Mouse (Mus musculus) mature B cell (primary cell): ENCODE data around the gene 4930562C15Rik.

Experiments used
- in situ Hi-C: fragments of 300-500 bp; cut with MboI; formaldehyde crosslinking; loops from 2 replicates; pipeline ENCODE4 v1.14.3; 2019

The 4930562C15Rik gene

DNA sequence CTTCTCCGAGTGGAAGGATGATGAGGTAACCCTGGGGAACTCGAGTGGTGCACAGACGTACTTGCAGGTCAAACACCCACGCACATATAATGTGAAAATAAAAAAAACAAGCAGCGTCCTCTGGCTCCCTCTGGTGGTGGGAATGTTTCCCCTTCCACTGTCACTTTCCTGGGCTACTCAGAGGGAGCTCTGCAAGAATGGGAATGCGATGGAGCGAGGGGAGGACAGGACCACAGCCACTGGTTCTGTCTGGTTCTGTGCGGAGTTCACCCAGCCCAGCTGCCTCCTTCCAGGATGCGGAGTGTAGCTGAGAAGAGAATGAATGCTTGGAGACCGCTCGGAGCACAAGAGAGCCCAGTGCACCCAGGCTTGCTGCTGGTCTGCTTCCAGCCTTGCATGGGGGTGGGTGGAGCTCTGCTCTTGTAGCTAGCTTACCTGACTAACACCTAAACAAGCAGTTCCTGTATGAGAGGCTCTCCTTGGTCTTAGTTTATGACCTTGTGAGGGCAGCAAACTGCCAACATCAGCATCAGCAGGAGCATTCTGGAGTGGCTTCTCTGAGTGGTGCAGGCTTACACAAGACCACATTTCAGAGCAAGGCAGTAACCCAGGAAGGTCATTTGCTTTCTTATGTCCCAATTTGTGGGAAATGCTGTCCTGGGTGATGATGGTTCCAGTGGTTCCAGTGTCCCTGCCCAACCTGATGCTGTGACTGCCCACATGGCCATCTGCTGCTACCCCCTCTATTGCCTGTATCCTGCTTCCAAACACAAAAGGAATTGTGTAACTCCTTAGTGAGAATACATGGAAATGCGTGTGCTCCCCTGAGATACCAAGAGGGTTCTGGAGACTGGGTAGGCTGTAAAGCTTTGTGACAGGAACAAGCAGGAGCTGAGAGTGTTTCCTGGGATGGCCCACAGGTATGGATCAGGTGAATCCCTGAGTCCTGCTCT, 78.8 kb downstream of the 4930562C15Rik start:
- in situ Hi-C loops, result no loop called here

DNA sequence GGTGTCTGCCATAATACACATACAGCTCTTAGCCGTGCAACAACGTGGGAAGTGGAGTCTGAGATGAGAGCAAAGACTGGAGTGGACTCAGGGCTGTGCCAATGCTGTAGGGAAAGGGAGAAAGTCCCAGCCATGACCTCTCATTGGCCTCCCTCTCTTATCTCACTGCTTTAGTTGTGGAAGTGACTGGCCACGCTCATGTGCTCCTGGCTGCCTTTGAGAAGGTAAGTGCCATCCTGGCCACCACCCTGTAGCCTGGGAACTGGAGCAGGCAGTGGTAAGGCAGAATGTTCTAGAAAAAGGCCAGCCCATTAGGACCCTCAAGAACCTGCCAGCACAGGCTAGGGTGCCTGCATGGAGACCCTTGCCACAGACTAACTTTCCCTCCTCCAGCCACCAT, 80.7 kb downstream of the 4930562C15Rik start:
- in situ Hi-C loops, result loop anchor here (5.0 kb wide), 1 partner anchor 49 kb away; no protein-coding TSS in a partner anchor

DNA sequence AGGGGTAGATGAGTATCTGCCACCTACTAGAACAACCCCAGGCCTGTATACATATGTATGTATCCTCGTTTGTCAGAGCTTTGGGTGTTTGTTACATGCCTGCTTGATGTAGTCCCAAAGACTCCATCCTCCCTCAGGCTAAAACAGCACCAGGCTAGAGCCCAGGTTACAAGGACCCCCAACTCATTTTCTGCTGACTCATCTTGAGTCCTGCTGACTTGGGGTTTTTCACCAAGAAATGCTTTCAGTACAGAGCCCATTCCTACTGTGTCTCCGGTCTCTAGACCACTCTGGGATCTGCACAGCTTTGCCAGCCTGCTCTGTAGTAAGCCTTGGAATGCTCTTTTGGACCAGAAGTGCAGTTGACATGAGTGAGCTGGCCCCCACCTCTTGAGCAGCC, 81.4 kb downstream of the 4930562C15Rik start:
- in situ Hi-C loops, result loop anchor here (5.0 kb wide), 1 partner anchor 49 kb away; no protein-coding TSS in a partner anchor
